Mouse (Mus musculus) kidney, adult 2 months (tissue): ENCODE data around the gene Akain1.

Experiments used
- CTCF ChIP-seq: fragments of 200-500 bp; conservative IDR thresholded peaks from 2 replicates; pipeline ENCODE4 v1.5.1; 2011; ENCODE audit warnings: low read depth, mild to moderate bottlenecking, control low read depth, low read length, moderate library complexity, mixed read lengths; ENCODE audit not compliant: insufficient read depth, insufficient read length
- POLR2A ChIP-seq: fragments of 200-500 bp; IDR thresholded peaks from one replicate; pipeline ENCODE4 v1.6.1; 2011; ENCODE audit warnings: low read depth, low read length, control low read depth

- TF ChIP-seq CTCF (no peak), POLR2A (no peak)
Observed at GRCm38 (mm10) chr17:69516344-69516907, 77.3 kb downstream of the Akain1 start.
